Mouse (Mus musculus): ENCODE measurements around the gene Chaf1b. TPM values are rescaled to one million over a fixed set of nuclear protein-coding genes. Genes with fewer than 3 reads are reported as not detected.

The Chaf1b gene
- total RNA-seq, 4 experiments from 2014 or later = 1.7 to 3.4 (median 2.0) TPM

DNA sequence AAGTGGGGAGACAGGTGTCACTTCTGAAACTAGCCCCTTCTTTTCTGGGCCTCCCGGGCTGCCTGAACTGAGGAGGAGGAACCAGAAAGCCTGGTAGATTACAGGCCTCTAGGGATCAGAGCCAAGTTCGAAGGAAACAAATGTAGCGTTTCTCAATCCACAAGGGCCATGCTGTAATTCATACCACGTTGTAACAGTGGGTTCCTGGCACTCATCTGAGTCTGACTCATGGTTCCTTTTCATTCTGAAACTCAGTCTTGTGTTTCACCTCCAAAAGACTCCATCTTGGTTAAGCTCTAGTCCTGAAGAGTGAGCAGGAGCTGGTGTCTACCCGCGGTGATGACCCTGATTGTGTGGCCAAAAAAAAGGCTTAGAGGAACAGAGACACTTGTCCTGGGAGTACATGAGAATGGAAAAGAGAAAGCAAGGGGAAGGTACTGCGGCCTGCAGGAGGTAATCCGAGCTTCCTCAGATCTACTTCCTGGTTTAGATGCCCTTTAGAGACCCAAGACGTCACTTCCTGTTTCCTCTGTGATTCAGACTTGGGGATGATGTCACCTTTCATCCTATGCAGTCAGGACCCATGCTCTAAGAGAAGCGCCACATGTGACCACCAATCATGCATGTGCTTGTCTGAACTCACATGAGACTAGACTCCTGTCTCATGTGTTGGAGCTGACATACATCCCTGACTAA lies 30.3 kb downstream of the Chaf1b start:
- peak; percentile 38 for DNase-seq

DNA sequence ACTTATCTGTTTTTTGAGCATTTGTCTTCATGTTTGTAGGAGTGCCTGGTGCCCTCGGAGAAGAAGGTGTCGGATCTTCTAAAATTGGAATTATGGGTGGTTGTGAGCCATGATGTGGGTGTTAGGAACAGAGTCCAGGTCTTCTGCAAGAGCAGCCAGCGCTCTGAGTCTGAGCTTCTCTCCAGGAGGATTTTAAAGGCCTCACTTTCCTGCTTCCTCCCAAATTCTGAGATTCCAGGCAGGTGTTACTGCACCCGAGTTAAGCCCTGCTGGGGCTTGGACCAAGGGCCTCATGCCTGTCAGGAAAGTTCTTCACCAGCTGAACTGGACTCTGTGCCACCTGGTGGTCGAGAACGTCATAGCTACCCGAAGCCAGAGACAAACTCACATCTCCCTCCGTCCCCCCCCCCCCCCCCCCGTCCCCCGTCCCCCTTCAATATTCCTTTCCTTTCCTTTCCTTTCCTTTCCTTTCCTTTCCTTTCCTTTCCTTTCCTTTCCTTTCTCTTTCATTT lies 31.7 kb downstream of the Chaf1b start:
- DNase-seq = no peak

DNA sequence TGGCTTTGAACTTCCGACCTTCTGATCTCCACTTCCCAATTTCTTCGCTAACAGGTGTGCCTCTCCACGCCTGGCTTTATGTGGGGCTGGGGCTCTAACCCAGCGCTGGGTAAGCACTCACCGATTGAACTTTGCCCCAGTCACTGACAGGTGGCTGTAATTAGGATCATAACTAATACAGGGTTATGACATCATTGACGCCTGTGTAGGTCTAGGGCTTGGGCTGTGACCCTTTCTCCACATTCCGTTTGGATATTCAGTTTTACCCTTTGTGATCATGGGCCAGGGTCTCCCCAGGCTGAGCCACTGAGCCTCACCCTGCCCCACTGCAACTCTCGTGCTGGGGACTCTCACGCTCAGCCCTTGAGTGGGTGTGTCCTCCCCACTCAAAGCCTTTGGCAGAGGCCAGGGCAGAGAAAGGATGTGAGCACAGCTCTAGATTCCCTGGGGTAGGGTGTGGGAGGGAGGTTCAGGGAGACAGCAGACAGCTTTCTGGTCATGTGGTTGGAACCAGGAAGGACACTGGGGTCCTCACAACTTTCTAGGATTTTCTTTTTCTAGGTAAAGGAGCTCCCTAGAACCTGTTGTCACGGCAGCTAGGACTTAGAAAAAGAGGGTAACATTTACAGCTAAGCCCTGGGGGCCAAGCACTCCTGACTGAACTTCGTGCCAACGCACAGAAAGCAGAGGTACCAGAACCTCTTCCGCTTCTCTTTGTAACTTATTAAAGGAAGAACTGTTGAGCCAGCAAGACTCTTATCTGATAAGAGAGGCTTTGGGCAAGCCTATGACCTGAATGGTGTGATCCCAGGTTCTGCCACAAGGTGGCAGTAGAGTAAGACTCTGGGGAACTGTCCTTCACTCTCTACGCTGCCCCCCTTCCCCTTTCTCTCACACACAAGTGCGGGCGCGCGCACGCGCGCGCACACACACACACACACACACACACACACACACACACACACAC lies 34.3 kb downstream of the Chaf1b start:
- peak; percentile 65 for DNase-seq

DNA sequence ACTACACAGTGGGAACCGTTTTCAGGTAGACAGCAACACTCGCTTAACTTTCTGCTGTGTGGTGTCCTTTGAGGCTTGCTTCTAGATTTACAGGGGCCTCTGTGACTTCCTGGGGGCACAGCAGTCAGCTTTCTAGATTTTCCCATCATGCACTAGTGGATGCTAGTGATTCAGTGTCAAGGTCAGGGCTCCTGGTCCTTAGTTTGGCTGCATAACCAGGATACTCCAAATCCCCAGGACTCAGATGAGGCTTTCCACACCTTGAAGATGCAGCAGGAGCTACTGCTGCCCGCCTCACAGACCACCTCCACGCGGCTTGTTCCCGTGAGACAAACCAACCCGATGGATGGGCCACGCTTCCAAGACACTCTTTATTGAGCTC lies 35.0 kb downstream of the Chaf1b start:
- no peak for DNase-seq

DNA sequence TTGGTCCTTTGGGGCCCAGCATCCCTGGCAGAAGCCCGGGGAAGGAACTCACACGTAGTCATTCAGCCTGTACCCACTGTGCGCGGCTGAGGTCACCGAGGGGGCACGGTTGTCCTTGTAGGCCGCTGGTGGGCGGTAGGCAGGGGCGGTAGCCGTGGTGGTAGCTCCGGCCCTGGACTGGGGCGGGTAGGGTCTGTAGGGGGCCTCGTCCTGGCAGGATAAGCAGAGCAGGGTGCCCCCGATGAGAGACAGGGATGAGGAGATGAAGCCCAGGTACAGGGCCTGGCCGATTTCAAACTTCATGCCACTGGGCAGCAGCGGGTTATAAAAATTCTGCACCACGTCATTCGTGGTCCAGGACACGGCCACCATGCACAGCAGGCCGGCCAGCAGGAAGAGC lies 35.5 kb downstream of the Chaf1b start:
- no peak for DNase-seq

DNA sequence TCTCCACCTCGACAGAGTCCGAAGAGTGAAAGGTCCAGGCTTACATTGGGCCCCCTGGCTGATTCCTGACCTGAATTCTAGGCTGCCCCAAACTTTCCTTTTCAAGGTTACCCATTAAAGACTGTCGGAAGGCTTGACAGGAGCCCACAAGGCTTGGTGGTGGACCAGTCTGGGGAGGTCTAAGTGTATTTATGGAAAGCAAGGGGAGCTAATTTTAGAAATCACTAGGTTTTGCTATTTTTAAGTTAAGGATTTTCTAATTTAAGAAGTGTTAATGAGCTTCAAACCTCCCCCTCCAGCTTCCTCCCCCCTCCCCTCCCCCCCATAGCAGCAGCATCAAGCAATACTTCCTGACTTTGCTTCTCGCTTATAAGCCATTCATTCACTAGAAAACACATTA lies 37.0 kb downstream of the Chaf1b start:
- DNase-seq = no peak

DNA sequence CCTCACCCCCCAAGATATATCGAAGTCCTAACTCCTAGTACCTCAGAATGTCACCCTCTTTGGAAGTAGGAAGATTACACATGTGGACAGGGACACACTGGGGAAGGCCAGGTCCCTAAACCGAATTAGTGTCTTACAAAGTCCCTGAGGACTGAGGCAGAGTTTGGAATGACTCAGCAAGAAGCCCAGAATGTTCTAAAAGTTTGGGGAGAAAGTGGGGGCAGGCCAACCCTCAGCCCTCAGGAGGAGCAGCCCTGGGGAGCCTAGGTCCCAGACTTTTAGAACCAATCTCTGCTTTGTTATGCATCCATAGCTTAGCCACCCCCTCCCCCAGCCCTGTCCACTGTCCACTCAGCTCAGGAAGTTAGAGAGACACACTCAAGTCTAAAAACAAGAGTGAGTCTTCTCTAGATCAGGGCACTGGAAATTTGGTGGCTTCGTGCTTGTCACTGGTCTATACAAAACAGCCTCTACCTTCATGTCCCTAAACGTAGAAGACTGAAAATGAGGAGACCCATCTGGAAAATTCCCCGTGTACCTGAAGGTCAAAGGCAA lies 39.2 kb downstream of the Chaf1b start:
- no peak for DNase-seq

DNA sequence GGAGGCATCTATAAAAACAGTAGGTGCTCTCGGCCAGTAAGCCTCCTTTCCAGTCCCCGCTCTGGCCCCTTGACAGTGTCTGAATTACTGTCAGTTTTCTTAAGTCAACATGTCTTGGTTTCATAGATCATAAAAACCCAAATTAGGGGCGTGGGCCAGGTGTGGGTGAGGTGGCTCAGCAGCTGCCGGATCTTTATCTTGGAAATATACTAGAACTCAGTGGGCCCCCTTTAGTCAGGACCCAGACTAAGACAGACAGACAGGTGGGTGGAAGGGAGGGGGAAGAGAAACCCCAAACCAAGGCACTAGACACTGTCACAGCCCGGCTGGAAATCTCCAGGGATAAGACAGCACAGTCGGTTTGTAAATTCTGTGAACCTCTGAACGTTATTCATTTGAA lies 40.1 kb downstream of the Chaf1b start:
- DNase-seq = no peak

DNA sequence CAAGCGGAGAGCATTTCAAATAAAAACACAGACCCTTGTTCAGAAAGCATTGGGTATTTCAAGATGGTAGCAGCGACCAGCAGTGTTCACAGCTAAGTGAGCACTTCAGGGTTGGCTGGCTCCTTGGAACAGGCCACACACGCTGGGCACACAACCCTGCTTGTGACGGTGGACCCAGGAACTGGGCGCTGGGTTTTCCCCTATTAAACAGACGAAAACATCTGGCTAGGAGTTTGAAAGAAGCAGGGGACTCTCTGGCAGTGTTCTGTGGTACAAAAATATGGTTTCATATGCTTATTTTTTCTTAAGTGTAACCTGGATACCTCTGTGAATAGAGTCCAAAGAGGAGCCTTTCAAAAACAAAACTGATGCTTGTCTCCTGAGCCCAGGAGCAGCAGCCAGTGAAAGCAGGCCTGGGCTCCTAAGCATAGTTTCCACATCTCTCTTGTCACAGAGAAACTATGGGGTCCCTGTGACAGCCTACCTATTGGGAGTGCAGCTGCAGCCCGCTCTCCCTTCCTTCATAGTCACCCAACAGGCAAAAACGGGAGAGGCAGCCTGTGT lies 42.1 kb downstream of the Chaf1b start:
- no peak for DNase-seq

DNA sequence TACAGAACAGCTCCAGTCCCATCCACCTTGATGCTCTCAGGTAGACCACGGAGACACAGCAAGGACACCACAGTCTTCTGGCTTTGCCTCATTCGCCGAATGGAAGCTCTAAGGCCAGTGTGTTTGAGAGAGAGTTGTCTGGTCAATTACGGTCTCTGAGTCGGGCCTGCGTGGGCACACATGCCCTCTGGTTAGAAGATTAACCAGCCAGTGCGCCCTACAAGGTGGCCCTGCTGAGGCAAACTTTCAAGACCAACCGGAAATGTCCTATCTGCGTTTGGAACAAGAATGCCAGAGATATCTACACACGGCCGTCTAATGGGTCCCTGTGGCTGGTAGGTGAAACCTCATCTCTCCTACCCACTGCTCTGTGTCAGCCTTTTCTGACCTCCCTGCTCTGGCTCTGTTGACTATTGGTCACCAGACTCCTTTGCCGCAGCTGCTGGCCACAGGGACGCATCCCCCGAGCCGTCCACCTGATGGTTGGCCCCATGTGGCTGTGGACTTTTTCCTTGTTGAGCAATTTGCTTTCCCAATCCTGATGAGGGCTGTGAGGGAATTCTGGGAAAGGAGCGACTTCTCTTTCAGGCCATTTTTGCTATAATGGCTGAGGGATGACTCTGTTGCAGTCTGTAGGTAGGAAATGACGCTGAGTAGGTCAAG lies 45.8 kb downstream of the Chaf1b start:
- DNase-seq = no peak

DNA sequence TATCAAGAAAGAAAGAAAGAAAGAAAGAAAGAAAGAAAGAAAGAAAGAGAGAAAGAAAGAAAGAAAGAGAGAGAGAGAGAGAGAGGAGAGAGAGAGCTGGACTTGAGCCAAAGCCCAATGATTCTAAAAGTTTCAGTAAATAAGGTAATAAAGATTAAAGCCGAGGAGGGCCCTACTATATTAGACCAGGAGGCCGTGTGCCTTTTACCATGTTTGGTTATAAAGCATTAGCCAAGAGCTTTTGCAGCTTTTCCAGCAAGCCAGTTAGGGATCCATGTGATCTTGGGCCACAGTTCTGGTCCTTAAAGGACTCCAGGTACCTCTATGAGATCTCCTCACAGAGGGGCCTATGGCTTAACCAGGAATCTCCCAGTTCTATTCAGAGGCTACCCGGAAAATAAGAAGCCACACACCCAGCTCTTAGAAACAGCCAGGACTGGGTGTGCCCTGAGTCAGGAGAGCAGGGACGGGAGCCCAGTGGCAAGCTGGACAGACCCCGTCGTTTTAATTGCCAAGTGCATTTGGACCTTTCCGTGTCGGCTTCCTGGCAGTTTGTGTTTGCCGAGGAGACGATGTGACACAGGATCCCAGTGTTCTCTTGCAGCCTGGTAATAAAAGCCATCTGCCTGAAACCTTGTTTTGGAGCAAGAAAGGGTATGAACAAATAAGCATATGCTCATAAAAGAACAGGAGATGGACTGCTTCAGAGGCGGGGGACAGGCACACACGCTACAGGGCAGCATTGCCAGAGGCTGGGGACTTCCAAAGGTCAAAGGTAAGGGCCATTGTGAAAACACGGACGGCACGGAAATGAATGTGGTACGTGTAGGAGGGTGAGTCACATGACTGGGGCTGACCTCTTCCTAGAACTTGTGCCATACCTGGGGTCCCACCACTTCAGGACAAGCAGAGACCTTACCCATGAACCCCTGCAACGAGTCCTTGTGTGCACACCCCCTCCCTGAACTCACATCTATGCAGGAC lies 48.8 kb downstream of the Chaf1b start:
- DNase-seq = no peak

DNA sequence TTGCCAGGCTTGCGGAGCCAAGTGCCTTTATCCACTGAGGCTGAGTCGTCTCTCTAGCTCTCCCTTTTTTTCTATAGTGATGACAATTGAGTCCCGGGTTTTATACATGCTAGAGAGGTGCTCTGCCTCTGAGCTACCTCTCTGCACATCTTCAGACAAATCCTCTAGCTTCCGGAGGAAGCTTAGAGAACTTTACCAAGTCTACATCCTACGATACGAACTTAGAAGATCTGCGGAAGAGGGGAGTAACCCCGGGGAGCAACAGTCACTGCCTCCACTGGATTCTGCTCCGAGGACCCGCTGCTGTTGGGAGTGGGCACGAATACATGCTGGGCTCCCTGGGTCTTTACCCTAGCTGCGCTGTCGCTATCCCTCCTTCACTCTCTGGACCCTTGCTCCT lies 50.9 kb downstream of the Chaf1b start:
- DNase-seq = no peak

DNA sequence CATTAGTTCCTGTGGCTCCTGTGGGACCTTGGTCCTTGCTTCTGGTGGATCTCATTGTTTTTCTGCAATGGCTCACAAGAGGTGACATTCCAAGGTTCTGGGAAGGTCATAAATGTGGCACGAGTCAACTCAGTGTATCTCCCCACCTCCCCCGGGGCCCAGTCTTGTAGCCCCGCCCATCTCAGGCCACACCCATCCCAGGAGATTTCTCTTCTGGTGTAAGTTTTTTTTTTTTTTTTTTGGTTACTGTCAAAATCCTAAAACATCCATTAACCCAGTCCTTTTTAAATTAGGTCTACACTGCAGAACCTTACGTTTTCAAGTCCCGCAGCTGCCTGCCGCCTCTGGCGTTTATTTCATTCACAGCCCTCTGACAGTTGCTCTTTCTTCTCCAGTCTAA lies 51.3 kb downstream of the Chaf1b start:
- DNase-seq = no peak

DNA sequence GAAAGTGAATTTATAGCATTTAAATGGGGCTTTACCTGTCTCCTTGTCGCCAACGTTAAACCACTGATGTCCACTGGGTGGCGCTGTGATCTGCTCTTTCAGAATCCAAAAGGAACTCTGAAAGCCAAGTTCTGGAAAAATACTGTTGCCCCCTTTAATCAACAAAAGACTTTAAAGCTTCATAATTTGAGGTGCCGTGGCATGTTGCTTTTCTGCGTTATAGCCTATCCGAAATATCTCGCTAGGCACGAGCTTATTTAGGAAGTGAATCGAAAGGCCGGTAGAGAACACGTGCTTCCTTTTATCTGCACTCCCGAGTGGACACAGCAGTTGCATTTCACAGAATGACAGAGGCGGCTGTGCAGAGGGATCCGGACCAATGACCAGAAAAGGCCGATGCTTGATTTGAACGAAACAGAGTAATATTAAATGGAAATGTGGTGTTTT lies 54.7 kb downstream of the Chaf1b start:
- DNase-seq = peak; percentile 31

DNA sequence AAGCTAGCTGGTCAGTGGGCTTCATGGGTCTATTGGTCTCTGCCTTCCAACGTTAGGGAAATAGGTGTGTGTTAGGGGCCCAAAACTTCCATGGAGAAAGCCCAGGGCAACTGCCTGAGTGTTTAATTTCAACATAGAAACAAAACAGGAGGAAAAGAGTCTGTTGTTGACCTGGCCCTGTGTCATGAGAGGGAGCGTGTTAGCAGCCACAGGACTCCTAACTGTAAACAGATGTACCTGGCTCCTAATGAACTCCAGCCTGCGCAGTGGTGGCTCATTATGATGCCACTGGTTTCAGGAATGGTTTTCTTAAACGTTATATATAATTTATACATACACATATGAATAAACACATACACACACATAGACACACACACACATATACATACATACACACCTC lies 56.3 kb downstream of the Chaf1b start:
- DNase-seq = no peak

DNA sequence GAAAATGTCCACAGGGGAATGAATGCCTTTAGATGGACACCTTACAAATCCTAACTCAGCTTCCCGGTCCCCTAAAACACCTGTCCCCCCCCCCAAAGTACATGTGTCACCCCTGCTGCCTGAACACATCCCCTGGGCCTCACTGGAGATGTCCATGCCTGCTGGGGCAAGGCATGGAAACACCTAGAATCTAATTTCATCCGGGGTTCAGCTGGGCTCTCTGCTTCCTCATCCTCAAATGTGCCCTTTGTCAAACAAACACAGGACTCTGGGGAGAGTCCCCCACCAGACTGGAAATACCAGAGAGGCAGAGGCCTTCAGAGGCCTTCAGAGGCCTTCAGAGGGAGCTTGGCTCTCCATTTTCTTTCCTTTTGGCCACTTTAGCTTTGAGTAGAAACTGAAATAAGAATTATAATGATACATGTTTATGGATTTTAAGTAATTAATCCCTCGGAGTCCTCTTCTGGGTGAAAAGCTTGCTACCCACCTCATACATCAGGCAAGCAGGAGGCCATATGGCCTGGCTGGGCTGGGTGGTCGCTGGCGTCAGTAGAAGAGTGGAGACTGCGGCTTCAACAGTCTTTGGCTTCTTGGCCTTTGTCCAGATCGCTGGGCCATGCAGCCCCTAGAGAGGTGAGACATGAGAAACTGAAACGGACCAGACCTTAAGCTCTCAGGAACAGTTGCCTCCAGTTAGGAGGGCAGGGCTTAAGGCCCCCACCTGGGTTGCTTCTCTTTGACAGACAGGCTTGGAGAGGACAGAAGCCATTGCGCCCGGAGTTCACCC lies 58.3 kb downstream of the Chaf1b start:
- DNase-seq = no peak

DNA sequence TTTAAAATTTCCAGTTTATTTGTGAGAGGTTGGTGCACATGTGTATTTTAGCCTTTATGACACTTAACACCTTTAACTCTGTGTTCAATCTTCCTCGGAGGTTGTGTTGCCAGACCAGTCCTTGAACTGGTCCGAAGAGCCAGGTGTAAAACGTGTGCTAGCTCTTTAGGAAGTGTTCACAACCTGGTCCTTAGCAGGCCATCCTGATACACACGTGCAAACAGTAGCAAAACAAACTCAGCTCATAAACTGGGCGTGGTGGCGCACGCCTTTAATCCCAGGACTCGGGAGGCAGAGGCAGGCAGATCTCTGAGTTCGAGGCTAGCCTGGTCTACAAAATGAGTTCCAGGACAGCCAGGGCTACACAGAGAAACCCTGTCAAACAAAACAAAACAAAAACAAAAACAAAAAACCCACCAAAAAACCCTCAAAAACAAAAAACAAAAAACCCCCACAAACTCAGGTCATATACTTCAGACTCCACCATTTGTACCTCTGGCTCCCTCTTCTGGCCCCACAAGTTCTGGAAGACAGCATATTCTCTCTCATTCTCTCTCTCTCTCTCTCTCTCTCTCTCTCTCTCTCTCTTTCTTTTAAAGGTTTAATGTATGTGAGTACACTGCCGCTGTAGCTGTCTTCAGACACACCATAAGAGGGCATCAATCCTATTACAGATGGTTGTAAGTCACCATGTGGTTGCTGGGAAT lies 59.2 kb downstream of the Chaf1b start:
- no peak for DNase-seq

DNA sequence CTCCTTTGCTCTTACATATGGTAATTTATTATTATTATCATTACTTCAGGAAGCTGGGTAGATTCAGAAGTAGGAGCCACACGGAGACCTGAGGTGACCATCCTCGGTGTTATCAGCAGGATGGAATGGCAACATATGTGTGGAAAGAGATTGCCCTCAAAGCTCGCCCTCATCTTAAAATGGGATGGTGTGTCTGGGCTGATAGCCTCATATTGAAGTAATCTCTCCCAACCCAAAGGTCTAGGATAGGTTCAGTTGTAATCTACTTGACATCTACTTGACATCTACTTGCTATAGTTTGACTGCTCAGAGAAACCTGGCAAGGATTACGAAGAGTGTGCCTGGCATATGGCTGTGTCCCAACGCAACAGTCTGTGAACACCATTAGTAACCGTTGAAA lies 60.6 kb downstream of the Chaf1b start:
- no peak for DNase-seq

DNA sequence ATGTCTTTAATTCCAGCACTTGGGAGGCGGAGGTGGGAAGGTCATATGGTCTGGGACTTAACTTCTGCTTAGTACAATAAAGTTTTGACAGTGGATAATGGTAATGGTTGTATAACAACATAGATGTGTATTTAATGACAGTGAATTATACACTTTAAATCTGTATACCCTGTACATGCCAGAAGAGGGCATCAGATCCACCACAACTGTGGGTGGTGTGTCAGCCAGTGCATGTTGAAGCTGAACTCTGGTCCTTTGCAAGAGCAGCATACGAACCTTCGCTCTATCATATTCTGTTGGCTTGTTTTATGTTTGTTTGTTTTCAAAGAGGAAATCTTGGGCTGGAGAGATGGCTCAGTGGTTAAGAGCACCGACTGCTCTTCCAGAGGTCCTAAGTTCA lies 63.7 kb downstream of the Chaf1b start:
- DNase-seq = no peak

Measured in adrenal gland, adult 8-10 months (tissue).